Mouse (Mus musculus): ENCODE measurements around the gene Hoga1. TPM values are rescaled to one million over a fixed set of nuclear protein-coding genes. Genes with fewer than 3 reads are reported as not detected.
A peak's percentile ranks its signal among the peaks of the same experiment; 100 is the strongest.

The Hoga1 gene
- polyA plus RNA-seq, 1 experiment = 10.8 TPM

DNA sequence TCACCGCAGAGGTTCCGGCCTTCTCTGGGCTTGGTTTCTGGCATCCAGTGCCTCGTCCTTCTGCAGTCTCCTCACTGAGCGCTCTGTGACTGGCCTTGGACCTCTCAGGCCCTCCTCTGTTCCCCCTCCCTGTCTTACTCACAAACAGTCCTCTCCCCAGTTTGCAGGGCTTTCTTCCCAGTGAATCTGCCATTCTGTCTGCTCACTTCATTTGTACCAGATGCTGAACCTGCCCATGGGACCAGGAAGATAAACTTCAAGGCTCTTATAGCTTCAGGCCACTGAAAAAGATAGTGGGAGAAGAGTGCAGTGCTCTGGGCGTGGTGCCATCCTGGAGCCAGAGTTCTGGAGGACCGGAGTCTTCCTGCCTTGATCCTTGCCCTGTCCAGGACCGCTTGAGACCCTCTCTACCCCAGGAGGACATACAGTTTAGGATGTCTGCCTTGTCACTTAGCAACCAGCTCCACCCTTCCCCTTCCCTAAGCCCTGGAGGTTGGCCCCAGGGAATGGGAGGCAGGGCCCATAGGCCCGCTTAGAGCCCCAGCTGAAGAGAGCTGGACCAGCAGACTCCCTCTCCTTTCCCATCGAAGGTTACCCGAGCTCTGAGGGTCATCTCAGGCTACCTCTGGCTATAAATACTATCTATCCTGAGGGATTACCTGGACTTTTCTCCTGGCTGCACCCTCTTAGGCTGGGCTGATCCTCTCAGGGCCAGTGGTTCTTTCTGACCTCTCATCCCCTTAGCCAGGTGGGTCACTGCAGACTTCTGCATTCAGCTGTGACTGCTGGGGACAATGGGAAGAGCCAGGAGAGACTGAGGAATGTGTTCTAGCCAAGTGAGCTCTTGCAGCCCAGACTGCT, 23.5 kb upstream of the Hoga1 start:
- H3K4me3 ChIP-seq (ENCODE audit: control insufficient read depth, low read depth, low read length) = no peak overlapping the region
- peaks cover 10% of the 10 kb centered on the region for H3K4me1 ChIP-seq (ENCODE audit: control insufficient read depth, insufficient read depth, low read length)
- no peaks in the 10 kb centered on the region; the same call in 1 of the 2 replicates for H3K36me3 ChIP-seq (ENCODE audit: control insufficient read depth, insufficient read depth, low read length)
- no peaks in the 10 kb centered on the region for H3K27me3 ChIP-seq (ENCODE audit: control insufficient read depth, insufficient read depth, low read length)
- TF ChIP-seq CTCF (IDR thresholded peaks at IDR 0.05; ENCODE audit: control insufficient read depth, insufficient read depth, insufficient replicate concordance, low read depth, low read length) (no peak), POLR2A (IDR thresholded peaks at IDR 0.05; ENCODE audit: control insufficient read depth, low read depth, low read length) (no peak)
- no peak overlapping the region for H3K27ac ChIP-seq (ENCODE audit: control insufficient read depth, insufficient read depth, low read depth, low read length)

DNA sequence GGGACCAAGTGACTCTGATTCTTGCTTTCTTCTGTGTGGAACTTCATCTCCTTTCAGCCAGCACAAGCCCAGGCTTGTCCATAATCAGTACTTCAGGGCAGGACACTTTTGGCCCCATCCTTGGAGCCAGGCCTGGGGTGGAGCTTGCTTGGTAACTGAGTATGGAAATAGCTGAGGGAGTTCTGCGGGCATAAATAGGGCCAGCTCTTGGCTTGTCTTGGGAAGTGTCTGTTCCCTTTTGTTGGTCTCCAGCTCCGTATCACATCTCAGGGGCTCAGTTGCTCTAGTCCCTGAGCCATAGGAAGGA, 22.9 kb upstream of the Hoga1 start:
- TF ChIP-seq POLR2A (IDR thresholded peaks at IDR 0.05; ENCODE audit: control insufficient read depth, low read depth, low read length) (no peak), CTCF (IDR thresholded peaks at IDR 0.05; ENCODE audit: control insufficient read depth, insufficient read depth, insufficient replicate concordance, low read depth, low read length) (no peak)
- H3K4me3 ChIP-seq (ENCODE audit: control insufficient read depth, low read depth, low read length) = no peak overlapping the region
- no peaks in the 10 kb centered on the region for H3K27me3 ChIP-seq (ENCODE audit: control insufficient read depth, insufficient read depth, low read length)
- H3K36me3 ChIP-seq (ENCODE audit: control insufficient read depth, insufficient read depth, low read length) = no peaks in the 10 kb centered on the region; the same call in 1 of the 2 replicates
- H3K27ac ChIP-seq (ENCODE audit: control insufficient read depth, insufficient read depth, low read depth, low read length) = no peak overlapping the region
- H3K4me1 ChIP-seq (ENCODE audit: control insufficient read depth, insufficient read depth, low read length) = peaks cover 10% of the 10 kb centered on the region

- H3K27me3 ChIP-seq (ENCODE audit: control insufficient read depth, insufficient read depth, low read length) = no peaks in the 10 kb centered on the region
- no peaks in the 10 kb centered on the region for H3K36me3 ChIP-seq (ENCODE audit: control insufficient read depth, insufficient read depth, low read length)
- H3K4me3 ChIP-seq (ENCODE audit: control insufficient read depth, low read depth, low read length) = no peak overlapping the region
- H3K27ac ChIP-seq (ENCODE audit: control insufficient read depth, insufficient read depth, low read depth, low read length) = no peak overlapping the region
- TF ChIP-seq CTCF (IDR thresholded peaks at IDR 0.05; ENCODE audit: control insufficient read depth, insufficient read depth, insufficient replicate concordance, low read depth, low read length) (peak; percentile 72; the same call in 1 of the 2 replicates), POLR2A (IDR thresholded peaks at IDR 0.05; ENCODE audit: control insufficient read depth, low read depth, low read length) (no peak)
- peaks cover 10% of the 10 kb centered on the region for H3K4me1 ChIP-seq (ENCODE audit: control insufficient read depth, insufficient read depth, low read length)
Measured at GRCm38 (mm10) chr19:42026158-42026557, 19.3 kb upstream of the Hoga1 start.

GRCm38 (mm10) chr19:42031112-42031511, 14.3 kb upstream of the Hoga1 start:
- H3K36me3 ChIP-seq (ENCODE audit: control insufficient read depth, insufficient read depth, low read length) = no peaks in the 10 kb centered on the region; the same call in none of the 2 replicates
- no peak for TF ChIP-seq POLR2A (IDR thresholded peaks at IDR 0.05; ENCODE audit: control insufficient read depth, low read depth, low read length)
- TF ChIP-seq CTCF (IDR thresholded peaks at IDR 0.05; ENCODE audit: control insufficient read depth, insufficient read depth, insufficient replicate concordance, low read depth, low read length) = no peak
- no peak overlapping the region for H3K4me3 ChIP-seq (ENCODE audit: control insufficient read depth, low read depth, low read length)
- H3K27me3 ChIP-seq (ENCODE audit: control insufficient read depth, insufficient read depth, low read length) = no peaks in the 10 kb centered on the region
- H3K27ac ChIP-seq (ENCODE audit: control insufficient read depth, insufficient read depth, low read depth, low read length) = no peak overlapping the region
- H3K4me1 ChIP-seq (ENCODE audit: control insufficient read depth, insufficient read depth, low read length) = no peaks in the 10 kb centered on the region

- no peaks in the 10 kb centered on the region for H3K4me1 ChIP-seq (ENCODE audit: control insufficient read depth, insufficient read depth, low read length)
- H3K27me3 ChIP-seq (ENCODE audit: control insufficient read depth, insufficient read depth, low read length) = no peaks in the 10 kb centered on the region
- H3K27ac ChIP-seq (ENCODE audit: control insufficient read depth, insufficient read depth, low read depth, low read length) = no peak overlapping the region
- H3K4me3 ChIP-seq (ENCODE audit: control insufficient read depth, low read depth, low read length) = no peak overlapping the region
- H3K36me3 ChIP-seq (ENCODE audit: control insufficient read depth, insufficient read depth, low read length) = no peaks in the 10 kb centered on the region; the same call in none of the 2 replicates
- TF ChIP-seq CTCF (IDR thresholded peaks at IDR 0.05; ENCODE audit: control insufficient read depth, insufficient read depth, insufficient replicate concordance, low read depth, low read length) = no peak
- TF ChIP-seq POLR2A (IDR thresholded peaks at IDR 0.05; ENCODE audit: control insufficient read depth, low read depth, low read length) = no peak
Measured at GRCm38 (mm10) chr19:42033611-42034010, 11.8 kb upstream of the Hoga1 start.

DNA sequence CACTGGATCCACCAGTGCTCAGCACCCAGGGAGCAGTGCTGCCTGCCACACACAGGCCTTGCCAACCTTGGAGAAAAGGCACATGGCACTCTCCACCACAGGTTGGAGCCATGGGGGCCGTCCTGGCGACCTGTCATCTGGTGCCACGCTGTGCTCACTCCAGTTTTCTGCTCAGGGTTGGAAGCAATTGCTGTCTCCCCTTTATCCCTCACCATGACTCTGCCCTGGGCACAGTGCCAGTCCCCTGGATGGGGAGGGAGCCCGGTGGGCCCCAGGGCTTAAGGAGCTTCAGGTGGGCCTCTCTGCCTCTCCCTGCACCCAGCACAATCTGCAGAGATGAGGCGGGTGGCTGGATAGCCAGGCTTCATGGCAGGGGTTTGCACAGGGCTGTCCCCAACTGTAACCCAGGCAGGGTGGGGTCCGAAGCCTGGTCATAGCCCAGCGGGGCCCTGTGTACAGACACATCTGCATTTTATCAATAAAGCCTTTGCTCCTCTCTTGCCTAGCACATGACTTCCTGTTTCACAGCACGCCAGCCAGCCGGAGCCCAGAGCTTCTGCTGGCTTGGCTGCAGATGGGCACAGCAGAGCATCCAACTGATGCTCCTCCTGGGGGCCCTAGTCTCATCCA, 11.1 kb upstream of the Hoga1 start:
- Histone ChIP-seq H3K4me3 (ENCODE audit: control insufficient read depth, low read depth, low read length) (no peak overlapping the region), H3K36me3 (ENCODE audit: control insufficient read depth, insufficient read depth, low read length) (no peaks in the 10 kb centered on the region; the same call in none of the 2 replicates), H3K27ac (ENCODE audit: control insufficient read depth, insufficient read depth, low read depth, low read length) (no peak overlapping the region), H3K4me1 (ENCODE audit: control insufficient read depth, insufficient read depth, low read length) (no peaks in the 10 kb centered on the region), H3K27me3 (ENCODE audit: control insufficient read depth, insufficient read depth, low read length) (no peaks in the 10 kb centered on the region)
- TF ChIP-seq CTCF (IDR thresholded peaks at IDR 0.05; ENCODE audit: control insufficient read depth, insufficient read depth, insufficient replicate concordance, low read depth, low read length) (no peak), POLR2A (IDR thresholded peaks at IDR 0.05; ENCODE audit: control insufficient read depth, low read depth, low read length) (no peak)

- no peak for TF ChIP-seq CTCF (IDR thresholded peaks at IDR 0.05; ENCODE audit: control insufficient read depth, insufficient read depth, insufficient replicate concordance, low read depth, low read length)
- no peak overlapping the region for H3K4me3 ChIP-seq (ENCODE audit: control insufficient read depth, low read depth, low read length)
- H3K27ac ChIP-seq (ENCODE audit: control insufficient read depth, insufficient read depth, low read depth, low read length) = no peak overlapping the region
- H3K36me3 ChIP-seq (ENCODE audit: control insufficient read depth, insufficient read depth, low read length) = no peaks in the 10 kb centered on the region; the same call in none of the 2 replicates
- no peaks in the 10 kb centered on the region for H3K27me3 ChIP-seq (ENCODE audit: control insufficient read depth, insufficient read depth, low read length)
- peaks cover 3% of the 10 kb centered on the region; the same call in 1 of the 2 replicates for H3K4me1 ChIP-seq (ENCODE audit: control insufficient read depth, insufficient read depth, low read length)
Measured at GRCm38 (mm10) chr19:42034881-42035455, 10.4 kb upstream of the Hoga1 start.

Measured in testis, adult 2 months (tissue).